Mouse (Mus musculus) liver, postnatal 0 days (tissue): ENCODE measurements at regions not wholly inside any gene's neighbourhood (a gene's known extent, or its start where the extent isn't known, plus 50 kb on each side); places are given as distances from the start of the nearest gene placed in this dataset.

Source experiments
- CTCF ChIP-seq: sonication (generic); IDR thresholded peaks from 2 replicates; pipeline ENCODE4 v1.5.1; 2016; ENCODE audit warnings: antibody characterized with exemption, low read depth
- EP300 ChIP-seq: IDR thresholded peaks from 2 replicates; pipeline ENCODE4 v1.6.1; 2016; ENCODE audit warnings: antibody characterized with exemption, low read depth, mild to moderate bottlenecking

GRCm38 (mm10) chr6:116894252-116894651 lies 177.5 kb upstream of the Tmem72 start:
- TF ChIP-seq CTCF (no peak), EP300 (peak; percentile 84)
